Mouse (Mus musculus): Measurements from ENCODE around the gene Snrpd3. TPM values are rescaled to one million over a fixed set of nuclear protein-coding genes. Genes with fewer than 3 reads are reported as not detected.

Gene Snrpd3
- polyA plus RNA-seq, 1 experiment from 2014 or later: 115 TPM

GRCm38 (mm10) chr10:75571937-75572336 lies 54.6 kb downstream of the Snrpd3 start:
- Histone ChIP-seq H3K27ac (ENCODE audit: low read length) (no peak overlapping the region), H3K4me2 (ENCODE audit: low read depth, low read length) (no peak overlapping the region), H3K9ac (ENCODE audit: low read length) (no peak overlapping the region), H3K9me3 (replicated peaks; ENCODE audit: control insufficient read depth, low read length) (no peaks in the 10 kb centered on the region), H3K4me3 (replicated peaks; ENCODE audit: low read length) (no peak overlapping the region), H3K36me3 (ENCODE audit: control insufficient read depth, insufficient read depth, low read length) (no peaks in the 10 kb centered on the region), H3K4me1 (ENCODE audit: control insufficient read depth, insufficient read depth, low read length) (no peaks in the 10 kb centered on the region; the same call in 1 of the 2 replicates), H3K27me3 (ENCODE audit: control insufficient read depth, insufficient read depth, low read length) (no peaks in the 10 kb centered on the region)
- 52% methylated on average over 9 of the region's 9 CpGs for WGBS
- ATAC-seq (ENCODE audit: insufficient read depth, low FRiP score): no peak

- Histone ChIP-seq H3K27me3 (ENCODE audit: control insufficient read depth, insufficient read depth, low read length) (no peaks in the 10 kb centered on the region), H3K4me1 (ENCODE audit: control insufficient read depth, insufficient read depth, low read length) (no peaks in the 10 kb centered on the region; the same call in 1 of the 2 replicates), H3K9me3 (replicated peaks; ENCODE audit: control insufficient read depth, low read length) (no peaks in the 10 kb centered on the region), H3K4me2 (ENCODE audit: low read depth, low read length) (no peak overlapping the region), H3K4me3 (replicated peaks; ENCODE audit: low read length) (no peak overlapping the region), H3K36me3 (ENCODE audit: control insufficient read depth, insufficient read depth, low read length) (no peaks in the 10 kb centered on the region), H3K27ac (ENCODE audit: low read length) (no peak overlapping the region), H3K9ac (ENCODE audit: low read length) (no peak overlapping the region)
- no peak for ATAC-seq (ENCODE audit: insufficient read depth, low FRiP score)
- 77% methylated on average over 10 of the region's 10 CpGs for WGBS
These were observed 55.8 kb downstream of the Snrpd3 start for GRCm38 (mm10) chr10:75573181-75573580.

- Histone ChIP-seq H3K9me3 (replicated peaks; ENCODE audit: control insufficient read depth, low read length) (no peaks in the 10 kb centered on the region), H3K36me3 (ENCODE audit: control insufficient read depth, insufficient read depth, low read length) (no peaks in the 10 kb centered on the region), H3K4me2 (ENCODE audit: low read depth, low read length) (no peak overlapping the region), H3K27ac (ENCODE audit: low read length) (no peak overlapping the region), H3K27me3 (ENCODE audit: control insufficient read depth, insufficient read depth, low read length) (no peaks in the 10 kb centered on the region), H3K4me1 (ENCODE audit: control insufficient read depth, insufficient read depth, low read length) (no peaks in the 10 kb centered on the region; the same call in 1 of the 2 replicates), H3K4me3 (replicated peaks; ENCODE audit: low read length) (no peak overlapping the region), H3K9ac (ENCODE audit: low read length) (no peak overlapping the region)
- ATAC-seq (ENCODE audit: insufficient read depth, low FRiP score): no peak
- 87% methylated on average over 9 of the region's 9 CpGs for whole genome bisulfite sequencing
These were observed 56.6 kb downstream of the Snrpd3 start for GRCm38 (mm10) chr10:75573965-75574364.

- no peak overlapping the region for H3K27ac ChIP-seq (ENCODE audit: low read length)
- no peak overlapping the region for H3K4me3 ChIP-seq (replicated peaks; ENCODE audit: low read length)
- H3K4me2 ChIP-seq (ENCODE audit: low read depth, low read length): no peak overlapping the region
- ATAC-seq (ENCODE audit: insufficient read depth, low FRiP score): no peak
- H3K9me3 ChIP-seq (replicated peaks; ENCODE audit: control insufficient read depth, low read length): no peaks in the 10 kb centered on the region
- no peaks in the 10 kb centered on the region for H3K27me3 ChIP-seq (ENCODE audit: control insufficient read depth, insufficient read depth, low read length)
- H3K4me1 ChIP-seq (ENCODE audit: control insufficient read depth, insufficient read depth, low read length): no peaks in the 10 kb centered on the region
- WGBS: 82% methylated on average over 6 of the region's 6 CpGs
- H3K9ac ChIP-seq (ENCODE audit: low read length): no peak overlapping the region
- no peaks in the 10 kb centered on the region for H3K36me3 ChIP-seq (ENCODE audit: control insufficient read depth, insufficient read depth, low read length)
These were observed 61.8 kb downstream of the Snrpd3 start for GRCm38 (mm10) chr10:75579129-75579528.

- Histone ChIP-seq H3K27ac (ENCODE audit: low read length) (no peak overlapping the region), H3K4me2 (ENCODE audit: low read depth, low read length) (peak overlapping the region; percentile 22), H3K36me3 (ENCODE audit: control insufficient read depth, insufficient read depth, low read length) (no peaks in the 10 kb centered on the region), H3K9ac (ENCODE audit: low read length) (peak overlapping the region; percentile 36; the same call in 1 of the 2 replicates), H3K27me3 (ENCODE audit: control insufficient read depth, insufficient read depth, low read length) (no peaks in the 10 kb centered on the region; the same call in 1 of the 2 replicates), H3K9me3 (replicated peaks; ENCODE audit: control insufficient read depth, low read length) (no peaks in the 10 kb centered on the region), H3K4me1 (ENCODE audit: control insufficient read depth, insufficient read depth, low read length) (peaks cover 19% of the 10 kb centered on the region), H3K4me3 (replicated peaks; ENCODE audit: low read length) (no peak overlapping the region)
- ATAC-seq (ENCODE audit: insufficient read depth, low FRiP score): peak; percentile 48
- 16% methylated on average over 20 of the region's 20 CpGs for WGBS
These were observed 68.7 kb downstream of the Snrpd3 start for GRCm38 (mm10) chr10:75585876-75586552.

- H3K9me3 ChIP-seq (replicated peaks; ENCODE audit: control insufficient read depth, low read length): no peaks in the 10 kb centered on the region
- peaks cover 23% of the 10 kb centered on the region for H3K4me1 ChIP-seq (ENCODE audit: control insufficient read depth, insufficient read depth, low read length)
- WGBS: 80% methylated on average over 1 of the region's 1 CpGs
- no peak overlapping the region for H3K27ac ChIP-seq (ENCODE audit: low read length)
- H3K9ac ChIP-seq (ENCODE audit: low read length): no peak overlapping the region
- H3K4me3 ChIP-seq (replicated peaks; ENCODE audit: low read length): no peak overlapping the region
- no peaks in the 10 kb centered on the region; the same call in 1 of the 2 replicates for H3K27me3 ChIP-seq (ENCODE audit: control insufficient read depth, insufficient read depth, low read length)
- H3K4me2 ChIP-seq (ENCODE audit: low read depth, low read length): no peak overlapping the region
- no peak for ATAC-seq (ENCODE audit: insufficient read depth, low FRiP score)
- no peaks in the 10 kb centered on the region for H3K36me3 ChIP-seq (ENCODE audit: control insufficient read depth, insufficient read depth, low read length)
These were observed 69.2 kb downstream of the Snrpd3 start for GRCm38 (mm10) chr10:75586553-75586879.

Other genes starting within 250 kb of the Snrpd3 start
- gene Adora2a, start 200.7 kb upstream of the Snrpd3 start, polyA plus RNA-seq (2015; fragmentation: Nextera tagmentation; extraction: Ambion mirVana): 3.0 and 3.5 TPM in 2 replicates
- 4.3 and 5.8 TPM in 2 replicates for gene Upb1, start 116.4 kb upstream of the Snrpd3 start, polyA plus RNA-seq (2015; fragmentation: Nextera tagmentation; extraction: Ambion mirVana)
- 24.7 and 26.7 TPM in 2 replicates for gene Gucd1, start 421 bp downstream of the Snrpd3 start, polyA plus RNA-seq (2015; fragmentation: Nextera tagmentation; extraction: Ambion mirVana)
- 1.2 and 2.0 TPM in 2 replicates for gene Lrrc75b, start 42.8 kb downstream of the Snrpd3 start, polyA plus RNA-seq (2015; fragmentation: Nextera tagmentation; extraction: Ambion mirVana)
- gene Ggt1, start 44.1 kb downstream of the Snrpd3 start, polyA plus RNA-seq (2015; fragmentation: Nextera tagmentation; extraction: Ambion mirVana): 35.1 and 35.4 TPM in 2 replicates
- 4.3 and 6.5 TPM in 2 replicates for gene Ggt5, start 71.8 kb downstream of the Snrpd3 start, polyA plus RNA-seq (2015; fragmentation: Nextera tagmentation; extraction: Ambion mirVana)
- 16.1 and 18.6 TPM in 2 replicates for gene Susd2, start 126.5 kb downstream of the Snrpd3 start, polyA plus RNA-seq (2015; fragmentation: Nextera tagmentation; extraction: Ambion mirVana)
- gene Cabin1, start 246.8 kb downstream of the Snrpd3 start, polyA plus RNA-seq (2015; fragmentation: Nextera tagmentation; extraction: Ambion mirVana): 29.3 and 34.0 TPM in 2 replicates

All from stomach, embryonic 16.5 days (tissue).